Mouse (Mus musculus) ovary, postnatal 14 days (tissue): ENCODE results near the gene 2210016F16Rik.
"Not testable (repeated sequence)": the region's sequence is repeated elsewhere in the genome, so short reads cannot be mapped to it uniquely, and the experiment has no call there.

Experiments
- DNase-seq: peaks from one replicate; pipeline ENCODE4 v3.0.0; 2022; ENCODE audit warnings: low spot score

2210016F16Rik gene

GRCm38 (mm10) chr13:58372278-58373152 is 12.5 kb downstream of the 2210016F16Rik start:
- no peak for DNase-seq

DNA sequence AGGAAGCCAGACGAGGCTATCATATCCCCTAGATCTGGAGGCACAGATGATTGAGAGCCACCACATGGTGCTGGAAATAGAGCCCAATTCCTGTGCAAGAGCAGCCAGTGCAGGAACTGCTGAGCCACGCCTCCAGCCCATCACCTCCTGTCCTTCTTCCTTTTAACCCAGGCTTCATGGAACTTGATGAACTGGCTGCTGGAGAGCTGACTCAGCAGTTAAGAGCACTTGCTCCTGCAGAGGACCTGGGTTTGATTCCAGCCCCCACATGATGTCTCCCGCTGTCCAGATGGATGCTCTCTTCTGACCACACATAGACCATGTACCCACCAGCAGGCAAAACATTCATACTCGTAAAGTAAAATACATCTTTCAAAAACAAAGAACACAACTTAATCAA is 16.2 kb downstream of the 2210016F16Rik start:
- no peak for DNase-seq

- DNase-seq, result no peak
Measured at GRCm38 (mm10) chr13:58367641-58368040, 17.4 kb downstream of the 2210016F16Rik start.

DNA sequence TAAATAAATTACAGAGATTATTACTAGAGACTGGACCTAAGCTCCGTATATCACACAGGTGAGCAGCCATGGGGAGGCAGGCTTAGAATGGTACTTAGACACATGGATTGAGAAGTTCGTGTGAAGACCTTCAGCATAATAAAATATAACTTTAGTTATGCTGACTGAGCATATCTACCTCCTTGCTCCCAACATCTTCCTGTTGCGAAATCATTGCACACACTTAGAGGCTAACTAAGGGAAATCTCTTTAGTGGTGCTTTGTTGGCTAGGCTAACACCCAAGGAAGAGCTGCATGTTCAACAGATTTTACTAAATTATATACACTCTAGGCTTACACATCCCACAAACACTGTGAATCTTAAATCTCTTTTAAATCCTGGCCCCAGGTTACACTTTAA is 18.7 kb downstream of the 2210016F16Rik start:
- no peak for DNase-seq

DNA sequence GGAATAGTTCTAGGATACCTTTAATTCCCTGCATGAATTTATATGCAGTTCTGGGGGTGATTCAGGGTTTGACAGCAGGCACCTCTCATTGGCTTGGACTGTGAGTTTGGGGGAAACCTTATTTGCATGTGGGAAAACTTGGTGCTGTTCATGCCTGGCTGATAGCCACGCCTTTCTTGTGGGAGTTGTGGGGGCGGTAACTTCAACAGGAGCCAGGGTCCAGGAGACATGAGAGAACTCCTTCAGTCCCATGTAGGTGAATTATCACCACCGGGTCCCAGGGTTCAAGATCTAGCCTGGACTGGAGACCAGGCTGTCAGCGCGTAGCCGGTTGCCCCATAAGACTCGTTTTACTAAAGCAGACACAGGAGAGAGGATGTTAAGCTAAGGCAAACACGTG is 19.8 kb downstream of the 2210016F16Rik start:
- DNase-seq, result not testable (repeated sequence)

DNA sequence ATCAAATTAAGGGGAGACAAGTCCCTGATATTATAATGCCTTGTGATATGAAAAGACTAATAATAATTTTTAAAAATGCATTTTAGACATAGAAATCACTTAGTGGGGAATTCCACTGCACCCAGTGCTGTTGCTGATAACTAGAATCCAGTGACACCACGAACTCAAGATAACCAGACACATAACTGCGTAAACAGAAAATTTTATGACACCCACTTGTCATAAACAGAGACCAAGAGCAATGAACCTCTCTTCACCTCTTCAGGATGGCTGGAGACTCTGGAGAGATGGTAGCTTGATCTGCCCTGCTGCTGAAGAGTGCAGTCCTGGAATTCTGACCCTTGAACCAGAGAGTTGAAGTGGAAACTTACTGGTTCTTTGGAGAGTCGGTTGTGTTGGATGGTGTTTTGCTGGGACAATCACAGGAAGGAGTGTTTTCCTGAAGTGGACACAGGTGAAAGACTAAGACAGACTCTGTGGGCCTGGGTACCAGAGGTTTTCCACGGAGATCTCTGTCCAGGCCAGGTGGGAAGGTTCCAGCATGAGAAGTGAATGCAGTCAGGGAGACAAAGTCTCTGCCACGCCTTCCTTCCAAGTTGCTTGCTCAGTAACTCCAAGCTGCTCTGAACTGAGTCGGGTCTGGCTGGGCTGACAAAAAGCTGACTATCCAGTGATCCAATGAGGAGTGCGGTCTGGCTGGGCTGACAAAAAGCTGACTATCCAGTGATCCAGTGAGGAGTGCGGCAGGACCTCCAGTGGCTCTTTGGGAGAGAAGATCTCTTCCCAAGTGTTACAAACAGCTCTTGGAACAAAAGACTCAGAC is 20.5 kb downstream of the 2210016F16Rik start:
- DNase-seq, result no peak

GRCm38 (mm10) chr13:58359304-58359653 is 25.7 kb downstream of the 2210016F16Rik start:
- no peak for DNase-seq

GRCm38 (mm10) chr13:58358629-58359303 is 26.3 kb downstream of the 2210016F16Rik start, which contains the start of gene Kif27:
Gene Kif27 (minus strand): TSS chr13:58359122.
- peak; percentile 64 for DNase-seq

DNA sequence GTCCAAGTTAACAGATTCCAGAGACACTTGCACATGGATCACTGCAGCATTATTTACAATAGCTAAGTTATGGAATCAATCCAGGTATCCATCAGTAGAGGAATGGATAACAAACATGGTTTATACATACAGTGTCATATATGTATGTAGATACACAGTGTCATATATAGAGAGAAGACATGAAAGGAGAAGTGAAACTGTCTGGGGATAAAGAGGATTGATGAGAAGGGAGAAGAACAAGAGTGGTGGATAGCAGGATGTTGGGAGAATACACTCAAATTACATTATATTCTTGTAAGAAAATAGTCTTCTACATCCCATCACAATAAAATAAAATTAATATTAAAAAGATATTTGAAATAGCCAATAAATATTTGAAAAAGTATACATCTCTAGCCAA is 32.0 kb downstream of the 2210016F16Rik start:
- DNase-seq, result no peak

- DNase-seq, result no peak
Measured at GRCm38 (mm10) chr13:58350606-58351005, 34.4 kb downstream of the 2210016F16Rik start.

DNA sequence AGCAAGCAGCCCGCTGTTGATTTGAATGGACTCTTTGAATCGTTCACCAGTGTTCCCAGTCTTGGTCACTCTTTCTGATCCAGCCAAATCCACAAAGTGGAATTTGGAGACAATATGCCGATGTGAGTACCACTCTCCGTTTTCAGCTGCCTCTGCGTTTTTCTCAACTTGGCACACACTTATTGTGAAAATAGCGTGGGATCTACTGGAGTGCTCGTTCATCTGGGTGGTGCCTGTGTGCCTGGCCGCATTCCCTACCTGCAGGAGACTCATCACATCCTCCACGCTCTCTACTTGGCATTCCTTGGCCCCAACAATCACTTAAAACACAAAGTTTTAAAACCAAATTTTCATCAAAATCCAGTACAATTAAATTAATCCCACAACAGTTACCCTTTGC is 40.5 kb downstream of the 2210016F16Rik start:
- no peak for DNase-seq

GRCm38 (mm10) chr13:58337456-58337855 is 47.6 kb downstream of the 2210016F16Rik start:
- DNase-seq, result no peak

- DNase-seq, result no peak
Measured at GRCm38 (mm10) chr13:58334116-58334515, 50.9 kb downstream of the 2210016F16Rik start.
